Mouse (Mus musculus): ENCODE results near the gene Amph. TPM values are rescaled to one million over a fixed set of nuclear protein-coding genes. Genes with fewer than 3 reads are reported as not detected.

The Amph gene
- total and polyA plus RNA-seq, 3 experiments, result 0.08 to 2.4 (median 1.1) TPM

DNA sequence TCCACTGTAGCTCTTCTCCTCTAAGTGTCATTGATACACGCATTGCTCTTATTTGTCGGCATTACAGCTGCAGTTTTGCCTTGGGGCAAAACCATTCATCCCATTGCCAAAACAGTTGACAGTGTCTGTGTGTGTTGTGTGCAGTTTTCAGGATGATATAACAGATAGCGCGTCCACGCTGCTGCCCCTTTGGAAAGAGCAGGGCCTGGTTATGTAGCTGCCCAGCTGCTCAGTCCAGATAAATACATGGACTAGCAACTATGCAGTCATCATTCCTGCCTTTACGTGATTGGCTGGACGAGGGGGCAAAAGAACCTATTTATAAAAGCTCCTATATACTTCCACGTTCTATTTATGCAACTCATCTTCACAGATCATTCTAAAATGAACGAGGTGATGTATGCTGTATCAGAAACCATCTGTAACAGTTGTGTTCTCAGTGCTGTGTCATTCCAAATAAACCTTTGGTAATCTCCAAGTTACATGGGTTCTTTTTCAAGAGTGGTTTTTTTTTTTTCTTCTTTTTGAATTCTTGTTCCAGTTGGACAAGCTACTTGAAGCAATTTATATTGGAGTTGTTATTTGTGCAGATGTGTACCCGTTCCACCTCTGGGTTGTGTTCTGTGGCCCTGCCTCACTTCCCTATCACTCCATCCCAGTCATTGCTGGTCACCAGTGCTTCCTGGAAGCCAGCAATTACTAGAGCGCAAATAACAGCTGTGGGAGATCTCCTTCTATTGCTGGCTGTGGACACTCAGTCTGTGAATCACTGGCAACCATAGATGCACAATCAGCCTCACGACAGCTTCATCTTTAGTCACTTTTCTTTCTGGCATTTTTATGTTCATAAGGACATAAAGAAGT is 202.7 kb downstream of the Amph start:
- ATAC-seq (ENCODE audit: extremely low read depth, insufficient number of reproducible peaks, low FRiP score, poor library complexity, severe bottlenecking), result peak; percentile 17; the same call in 1 of the 2 replicates
- TF ChIP-seq POLR2AphosphoS5 (IDR thresholded peaks at IDR 0.05; ENCODE audit: insufficient replicate concordance, low read depth, low read length) (no peak), TAL1 (conservative IDR thresholded peaks at IDR 0.05; ENCODE audit: low read depth, low read length) (no peak), GATA1 (IDR thresholded peaks at IDR 0.05; ENCODE audit: borderline replicate concordance, low read length) (no peak), CTCF (IDR thresholded peaks at IDR 0.05; ENCODE audit: low read depth, low read length) (no peak)
- no peaks in the 10 kb centered on the region for H3K27me3 ChIP-seq (ENCODE audit: insufficient read depth, low read length)

GRCm38 (mm10) chr13:19152126-19152525 is 204.1 kb downstream of the Amph start:
- no peak for TF ChIP-seq GATA1 (IDR thresholded peaks at IDR 0.05; ENCODE audit: borderline replicate concordance, low read length)
- DNase-seq (ENCODE audit: low spot score) (no peak), ATAC-seq (ENCODE audit: extremely low read depth, insufficient number of reproducible peaks, low FRiP score, poor library complexity, severe bottlenecking) (no peak)
- no peaks in the 10 kb centered on the region for H3K9me3 ChIP-seq (replicated peaks)
- H3K4me1 ChIP-seq (ENCODE audit: insufficient read depth, low read depth, low read length), result peaks cover 36% of the 10 kb centered on the region
- H3K27me3 ChIP-seq (ENCODE audit: insufficient read depth, low read length), result no peaks in the 10 kb centered on the region
- H3K36me3 ChIP-seq (replicated peaks), result no peaks in the 10 kb centered on the region
- H3K4me3 ChIP-seq (ENCODE audit: low read depth, low read length), result no peak overlapping the region

More for the DNA sequence above, 202.7 kb downstream of the Amph start:
- no peak for DNase-seq (ENCODE audit: low spot score)
- Histone ChIP-seq H3K4me3 (ENCODE audit: low read depth, low read length) (no peak overlapping the region), H3K4me1 (ENCODE audit: insufficient read depth, low read depth, low read length) (peaks cover 42% of the 10 kb centered on the region), H3K9me3 (replicated peaks) (no peaks in the 10 kb centered on the region), H3K36me3 (replicated peaks) (no peaks in the 10 kb centered on the region)

DNA sequence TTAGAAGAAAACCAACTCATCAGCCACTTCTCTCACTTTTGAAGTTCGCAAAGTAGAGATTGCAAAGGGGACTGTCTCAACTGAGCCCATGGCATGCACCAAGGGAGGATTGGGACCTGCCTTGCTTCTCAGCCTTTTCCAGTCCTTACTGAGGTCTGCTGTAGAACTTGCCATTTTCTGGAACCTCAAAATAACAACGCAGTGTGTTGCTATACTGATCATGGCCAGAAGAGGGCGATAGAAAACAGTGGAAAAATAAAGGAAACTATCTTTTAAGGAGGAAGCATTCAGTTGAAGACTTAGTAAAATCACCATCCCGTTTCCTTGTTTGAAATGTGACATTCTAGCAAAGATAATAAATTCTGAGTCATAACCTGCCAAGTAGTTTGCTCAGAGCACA is 210.5 kb downstream of the Amph start:
- TF ChIP-seq POLR2AphosphoS5 (IDR thresholded peaks at IDR 0.05; ENCODE audit: insufficient replicate concordance, low read depth, low read length) (no peak), GATA1 (IDR thresholded peaks at IDR 0.05; ENCODE audit: borderline replicate concordance, low read length) (no peak), TAL1 (conservative IDR thresholded peaks at IDR 0.05; ENCODE audit: low read depth, low read length) (no peak), GATA2 (IDR thresholded peaks at IDR 0.05; ENCODE audit: borderline replicate concordance, low read depth, low read length) (no peak), CTCF (IDR thresholded peaks at IDR 0.05; ENCODE audit: low read depth, low read length) (peak; percentile 63; the same call in 1 of the 2 replicates)
- Histone ChIP-seq H3K9me3 (replicated peaks) (no peaks in the 10 kb centered on the region), H3K4me1 (ENCODE audit: insufficient read depth, low read depth, low read length) (peaks cover 4% of the 10 kb centered on the region; the same call in 1 of the 2 replicates), H3K4me3 (ENCODE audit: low read depth, low read length) (no peak overlapping the region), H3K36me3 (replicated peaks) (no peaks in the 10 kb centered on the region), H3K27me3 (ENCODE audit: insufficient read depth, low read length) (no peaks in the 10 kb centered on the region)
- DNase-seq (ENCODE audit: low spot score), result no peak
- no peak; the same call in 1 of the 2 replicates for ATAC-seq (ENCODE audit: extremely low read depth, insufficient number of reproducible peaks, low FRiP score, poor library complexity, severe bottlenecking)

DNA sequence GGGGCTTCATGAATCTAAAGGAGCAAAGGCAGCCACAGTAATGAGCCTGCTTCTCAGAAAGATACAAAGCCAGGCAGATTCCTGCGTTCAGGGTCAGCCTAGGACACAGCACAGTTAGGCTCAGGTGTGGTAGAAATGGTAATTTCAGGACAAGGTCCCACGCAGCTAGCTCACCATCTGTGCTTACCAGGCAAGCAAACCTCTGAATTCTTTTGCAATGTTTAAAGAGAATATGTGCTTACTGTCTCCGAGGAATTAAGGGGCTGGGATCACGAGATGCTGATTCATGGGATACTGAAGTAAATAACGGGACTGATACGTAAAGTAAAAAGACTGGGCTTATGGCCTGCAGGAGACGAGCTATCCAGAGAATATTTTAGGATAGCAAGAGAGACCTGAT is 212.6 kb downstream of the Amph start:
- Histone ChIP-seq H3K9me3 (replicated peaks) (no peaks in the 10 kb centered on the region), H3K4me1 (ENCODE audit: insufficient read depth, low read depth, low read length) (no peaks in the 10 kb centered on the region), H3K4me3 (ENCODE audit: low read depth, low read length) (no peak overlapping the region), H3K36me3 (replicated peaks) (no peaks in the 10 kb centered on the region), H3K27me3 (ENCODE audit: insufficient read depth, low read length) (peaks cover 4% of the 10 kb centered on the region; the same call in 1 of the 2 replicates)
- no peak for DNase-seq (ENCODE audit: low spot score)
- no peak for TF ChIP-seq GATA1 (IDR thresholded peaks at IDR 0.05; ENCODE audit: borderline replicate concordance, low read length)
- TF ChIP-seq TAL1 (conservative IDR thresholded peaks at IDR 0.05; ENCODE audit: low read depth, low read length), result no peak
- no peak for TF ChIP-seq GATA2 (IDR thresholded peaks at IDR 0.05; ENCODE audit: borderline replicate concordance, low read depth, low read length)
- no peak for TF ChIP-seq CTCF (IDR thresholded peaks at IDR 0.05; ENCODE audit: low read depth, low read length)
- no peak for TF ChIP-seq POLR2AphosphoS5 (IDR thresholded peaks at IDR 0.05; ENCODE audit: insufficient replicate concordance, low read depth, low read length)
- no peak for ATAC-seq (ENCODE audit: extremely low read depth, insufficient number of reproducible peaks, low FRiP score, poor library complexity, severe bottlenecking)

- H3K4me3 ChIP-seq (ENCODE audit: low read depth, low read length), result no peak overlapping the region
- H3K36me3 ChIP-seq (replicated peaks), result no peaks in the 10 kb centered on the region
- no peaks in the 10 kb centered on the region for H3K9me3 ChIP-seq (replicated peaks)
- H3K4me1 ChIP-seq (ENCODE audit: insufficient read depth, low read depth, low read length), result no peaks in the 10 kb centered on the region
- ATAC-seq (ENCODE audit: extremely low read depth, insufficient number of reproducible peaks, low FRiP score, poor library complexity, severe bottlenecking), result no peak
- no peak for DNase-seq (ENCODE audit: low spot score)
- H3K27me3 ChIP-seq (ENCODE audit: insufficient read depth, low read length), result peaks cover 6% of the 10 kb centered on the region; the same call in 1 of the 2 replicates
- TF ChIP-seq TAL1 (conservative IDR thresholded peaks at IDR 0.05; ENCODE audit: low read depth, low read length) (no peak), GATA2 (IDR thresholded peaks at IDR 0.05; ENCODE audit: borderline replicate concordance, low read depth, low read length) (no peak), GATA1 (IDR thresholded peaks at IDR 0.05; ENCODE audit: borderline replicate concordance, low read length) (no peak), POLR2AphosphoS5 (IDR thresholded peaks at IDR 0.05; ENCODE audit: insufficient replicate concordance, low read depth, low read length) (no peak), CTCF (IDR thresholded peaks at IDR 0.05; ENCODE audit: low read depth, low read length) (no peak)
Observed at GRCm38 (mm10) chr13:19161111-19161510, 213.1 kb downstream of the Amph start.

GRCm38 (mm10) chr13:19162120-19162519 is 214.1 kb downstream of the Amph start:
- TF ChIP-seq TAL1 (conservative IDR thresholded peaks at IDR 0.05; ENCODE audit: low read depth, low read length) (no peak), GATA1 (IDR thresholded peaks at IDR 0.05; ENCODE audit: borderline replicate concordance, low read length) (no peak), GATA2 (IDR thresholded peaks at IDR 0.05; ENCODE audit: borderline replicate concordance, low read depth, low read length) (no peak), CTCF (IDR thresholded peaks at IDR 0.05; ENCODE audit: low read depth, low read length) (no peak), POLR2AphosphoS5 (IDR thresholded peaks at IDR 0.05; ENCODE audit: insufficient replicate concordance, low read depth, low read length) (no peak)
- H3K4me3 ChIP-seq (ENCODE audit: low read depth, low read length), result no peak overlapping the region
- H3K4me1 ChIP-seq (ENCODE audit: insufficient read depth, low read depth, low read length), result no peaks in the 10 kb centered on the region
- H3K27me3 ChIP-seq (ENCODE audit: insufficient read depth, low read length), result peaks cover 6% of the 10 kb centered on the region; the same call in 1 of the 2 replicates
- H3K9me3 ChIP-seq (replicated peaks), result no peaks in the 10 kb centered on the region
- H3K36me3 ChIP-seq (replicated peaks), result no peaks in the 10 kb centered on the region
- DNase-seq (ENCODE audit: low spot score) (no peak), ATAC-seq (ENCODE audit: extremely low read depth, insufficient number of reproducible peaks, low FRiP score, poor library complexity, severe bottlenecking) (no peak)

Measured in G1E (cell line).